Mouse (Mus musculus) ZHBTc4 (cell line): ENCODE results near the gene Rasgrp3.

ENCODE experiments used
- DNase-seq: peaks from one replicate; pipeline ENCODE4 v3.0.0-alpha.2; 2011; ENCODE audit warnings: low read depth, low spot score

Rasgrp3 gene

DNA sequence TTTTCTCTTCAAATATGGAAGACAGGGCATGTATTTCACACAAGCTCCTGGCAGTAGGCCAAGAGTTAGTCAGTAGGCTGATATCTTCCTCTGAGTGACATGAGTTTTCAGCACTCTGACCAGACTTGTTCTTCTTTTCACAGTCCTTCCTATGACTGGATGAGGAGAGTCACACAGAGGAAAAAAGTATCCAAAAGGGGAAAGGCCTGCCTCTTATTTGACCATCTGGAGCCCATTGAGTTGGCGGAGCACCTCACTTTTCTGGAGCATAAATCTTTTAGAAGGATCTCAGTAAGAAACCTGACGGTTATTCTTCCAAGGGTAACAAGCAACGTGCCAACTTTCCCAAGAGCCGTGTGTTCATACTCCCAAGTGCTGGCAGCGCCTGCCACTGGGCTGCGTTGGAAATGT, 62.5 kb downstream of the Rasgrp3 start:
- DNase-seq, result no peak

DNA sequence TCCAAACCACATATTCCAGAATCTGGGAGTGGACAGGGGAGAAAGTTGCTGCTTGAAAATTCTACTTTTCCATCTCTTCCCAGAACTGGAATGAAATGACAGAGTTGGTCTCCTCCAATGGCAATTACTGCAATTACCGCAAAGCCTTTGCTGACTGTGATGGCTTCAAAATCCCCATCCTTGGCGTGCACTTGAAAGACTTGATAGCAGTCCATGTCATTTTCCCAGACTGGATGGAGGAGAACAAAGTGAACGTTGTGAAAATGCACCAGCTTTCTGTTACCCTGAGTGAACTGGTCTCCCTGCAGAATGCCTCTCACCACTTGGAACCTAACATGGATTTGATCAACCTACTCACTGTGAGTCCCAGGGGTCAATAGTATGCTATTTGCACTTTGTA, 67.3 kb downstream of the Rasgrp3 start:
- no peak for DNase-seq

DNA sequence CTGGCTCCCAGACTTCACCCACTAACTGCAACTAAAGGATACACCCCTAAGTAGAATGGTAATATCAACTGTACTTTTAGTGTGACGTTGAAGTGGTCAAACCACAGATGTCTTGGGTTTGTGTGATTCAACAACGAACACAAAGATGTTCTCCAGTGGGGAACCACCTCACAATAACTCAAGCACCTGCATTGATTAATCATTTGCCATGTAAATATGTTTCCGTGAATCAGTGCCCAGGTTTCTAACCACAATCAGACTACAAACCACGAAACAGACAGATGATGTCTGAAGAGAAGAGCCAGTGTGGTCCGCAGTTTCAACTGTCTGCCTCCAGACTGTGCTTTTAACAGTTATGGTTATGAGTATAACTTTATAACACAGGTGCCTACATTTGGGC, 69.4 kb downstream of the Rasgrp3 start:
- DNase-seq, result no peak

DNA sequence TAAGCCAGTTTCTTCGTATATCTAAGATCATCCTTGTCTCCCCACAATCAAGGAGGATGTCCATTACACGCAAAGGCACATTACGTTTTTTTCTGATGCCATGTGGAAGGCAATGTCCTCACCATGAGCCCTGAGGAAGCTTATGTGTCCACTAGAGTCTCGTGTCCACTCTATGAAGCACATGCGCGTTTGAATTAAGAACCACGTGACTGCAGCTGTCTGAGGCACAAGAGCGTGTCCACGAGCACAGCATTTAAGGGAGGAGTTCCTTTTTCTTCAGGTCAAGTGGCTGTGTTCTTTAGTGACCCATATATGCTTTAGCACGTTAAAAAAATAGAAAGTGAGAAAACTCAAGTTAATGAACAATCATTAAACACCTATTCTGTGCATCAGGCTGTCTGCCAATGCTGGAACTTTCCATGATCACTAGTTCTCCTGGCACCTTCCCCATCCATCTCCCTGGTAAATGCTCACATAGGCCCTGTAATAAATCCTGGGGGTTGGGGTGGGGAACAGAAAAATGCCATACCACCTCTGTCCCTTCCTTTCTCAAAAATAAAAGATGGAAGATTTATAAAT, 70.5 kb downstream of the Rasgrp3 start:
- DNase-seq, result no peak

DNA sequence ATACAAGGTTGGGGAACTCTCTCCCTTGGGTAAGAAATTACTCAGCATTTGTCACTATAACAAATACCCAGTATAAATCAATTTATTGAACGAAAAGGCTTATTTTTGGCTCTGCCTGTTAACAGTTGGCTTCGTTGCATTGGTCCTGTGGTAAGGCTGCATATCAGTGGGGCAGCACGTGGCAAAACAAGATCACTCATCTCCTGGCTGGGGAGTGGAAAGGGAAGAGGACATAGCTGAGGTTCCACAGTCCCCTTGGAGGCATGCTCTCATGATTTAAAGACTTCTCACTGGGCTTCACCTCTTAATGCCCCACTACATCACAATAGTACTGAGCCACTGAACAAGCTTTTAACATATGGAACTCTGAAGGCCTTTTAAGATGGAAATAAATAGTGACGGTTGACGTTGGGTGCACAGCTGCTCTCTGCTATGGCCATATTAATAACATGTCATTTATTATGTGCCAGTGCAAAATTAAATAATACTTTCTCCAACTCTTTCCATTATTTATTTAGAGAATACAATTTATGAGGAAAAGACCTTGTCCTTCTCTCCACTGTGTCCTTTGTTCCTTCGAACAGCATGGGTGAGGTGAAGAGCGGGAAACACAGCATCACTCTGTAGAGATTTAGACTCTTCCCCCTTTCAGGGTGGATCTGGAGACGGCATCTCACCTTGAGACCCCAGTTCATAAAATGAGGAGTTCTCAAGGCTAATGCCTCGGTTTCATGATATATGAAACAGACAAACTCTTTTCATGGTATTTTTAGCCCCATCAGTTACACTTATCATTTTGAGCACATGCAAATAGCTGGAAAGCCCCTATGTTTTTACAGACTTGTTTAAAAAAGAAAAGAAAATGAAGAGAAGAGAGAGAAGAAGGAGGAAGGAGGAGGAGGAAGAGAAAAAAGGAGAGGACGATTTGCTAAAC, 71.3 kb downstream of the Rasgrp3 start:
- DNase-seq, result no peak

DNA sequence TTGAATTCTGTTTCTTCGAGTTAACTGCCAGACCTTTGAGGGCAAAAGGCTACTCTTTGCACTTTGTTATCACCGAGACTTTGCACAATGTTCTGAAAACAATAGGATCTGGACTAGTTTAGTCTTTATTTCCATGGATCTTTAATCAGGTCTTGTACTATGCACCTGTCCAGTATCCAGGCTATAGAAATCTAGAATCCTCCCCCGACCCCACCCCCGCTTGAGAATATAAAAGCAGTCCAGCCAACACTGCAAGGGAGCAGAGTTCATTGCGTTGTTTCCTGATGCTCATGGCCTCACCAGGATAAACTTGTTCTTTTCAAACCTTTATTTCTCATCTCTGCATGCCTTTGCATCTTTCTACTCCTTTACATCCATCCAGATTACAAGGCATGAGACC, 73.6 kb downstream of the Rasgrp3 start:
- DNase-seq, result no peak

DNA sequence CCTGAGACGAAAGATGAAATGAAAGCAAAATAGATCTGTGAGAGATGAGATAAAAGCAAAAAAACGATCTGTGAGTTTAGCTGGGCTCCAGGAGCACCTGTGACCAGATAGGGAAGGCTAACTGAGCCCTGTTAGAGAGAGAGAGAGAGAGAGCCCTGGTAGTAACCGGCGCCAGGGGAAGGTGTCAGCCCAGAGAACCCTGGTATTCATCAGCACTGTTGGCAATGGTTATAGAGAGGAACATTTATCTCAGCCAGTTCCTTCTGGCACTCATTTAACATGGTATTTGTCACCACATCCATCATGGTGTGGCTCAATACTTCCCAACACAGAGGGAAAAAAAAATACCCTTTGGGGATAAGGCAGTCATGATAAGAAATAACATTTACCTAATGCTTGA, 80.9 kb downstream of the Rasgrp3 start:
- DNase-seq, result no peak

DNA sequence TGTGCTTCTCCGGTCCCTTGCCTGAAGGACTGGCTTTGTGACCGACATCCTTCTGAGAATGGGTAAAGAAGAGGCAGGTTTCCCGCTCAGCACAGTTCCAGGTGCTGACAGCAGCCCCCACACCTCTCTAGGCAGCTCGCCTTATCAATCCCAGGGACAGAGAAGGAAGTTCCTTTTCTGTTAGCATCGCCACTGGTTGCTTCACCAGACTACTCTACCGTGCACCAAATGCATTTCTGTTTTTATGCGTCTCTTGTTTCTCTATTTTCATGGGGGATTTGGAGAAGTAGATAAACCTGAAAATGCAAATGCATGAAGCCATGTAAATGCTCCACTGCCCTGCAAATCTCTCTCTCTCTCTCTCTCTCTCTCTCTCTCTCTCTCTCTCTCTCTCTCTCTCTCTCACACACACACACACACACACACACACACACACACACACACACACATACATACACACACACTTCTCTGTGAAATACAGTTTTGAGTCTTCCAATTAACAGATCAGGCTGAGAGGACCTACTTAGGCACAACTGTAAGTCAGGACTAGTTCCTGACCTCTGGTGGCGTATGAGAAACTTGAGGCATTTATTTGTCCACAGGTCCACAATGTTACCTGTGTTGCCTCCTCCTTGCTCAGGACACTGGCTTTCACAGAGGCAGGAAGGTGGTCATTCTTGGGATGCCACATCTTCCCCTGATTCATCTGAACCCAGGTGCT, 82.6 kb downstream of the Rasgrp3 start:
- no peak for DNase-seq

DNA sequence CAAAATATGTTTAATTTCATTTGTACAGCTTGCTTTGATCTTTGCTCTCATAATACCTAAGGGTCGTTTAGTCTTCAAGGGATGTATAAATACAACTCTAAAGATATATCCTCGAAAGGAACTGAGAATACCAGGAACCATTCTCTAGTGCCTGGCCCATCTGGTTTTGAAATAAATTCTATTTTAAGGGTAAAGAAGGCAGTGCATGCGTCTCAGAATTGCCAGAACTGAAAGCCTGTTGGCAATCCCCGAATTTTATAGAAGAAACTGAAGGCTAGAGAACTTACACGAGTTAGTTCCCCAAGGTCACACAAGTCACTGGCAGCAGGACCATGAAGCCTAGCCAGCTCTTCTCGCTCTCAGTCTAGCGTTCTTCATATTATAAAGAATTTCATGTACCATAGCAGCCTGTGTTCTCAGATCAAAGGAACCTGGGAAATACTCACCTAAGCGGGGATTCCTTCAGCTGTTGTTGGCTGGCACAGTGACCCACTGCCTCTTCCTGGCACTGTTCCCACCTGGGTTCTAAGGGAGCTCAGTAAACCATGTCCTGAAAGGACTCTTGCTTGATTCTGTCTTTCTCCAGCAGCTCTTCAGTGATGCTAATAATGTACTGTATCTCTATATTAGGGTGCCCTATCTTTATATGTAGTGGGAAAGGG, 83.7 kb downstream of the Rasgrp3 start:
- DNase-seq, result no peak

DNA sequence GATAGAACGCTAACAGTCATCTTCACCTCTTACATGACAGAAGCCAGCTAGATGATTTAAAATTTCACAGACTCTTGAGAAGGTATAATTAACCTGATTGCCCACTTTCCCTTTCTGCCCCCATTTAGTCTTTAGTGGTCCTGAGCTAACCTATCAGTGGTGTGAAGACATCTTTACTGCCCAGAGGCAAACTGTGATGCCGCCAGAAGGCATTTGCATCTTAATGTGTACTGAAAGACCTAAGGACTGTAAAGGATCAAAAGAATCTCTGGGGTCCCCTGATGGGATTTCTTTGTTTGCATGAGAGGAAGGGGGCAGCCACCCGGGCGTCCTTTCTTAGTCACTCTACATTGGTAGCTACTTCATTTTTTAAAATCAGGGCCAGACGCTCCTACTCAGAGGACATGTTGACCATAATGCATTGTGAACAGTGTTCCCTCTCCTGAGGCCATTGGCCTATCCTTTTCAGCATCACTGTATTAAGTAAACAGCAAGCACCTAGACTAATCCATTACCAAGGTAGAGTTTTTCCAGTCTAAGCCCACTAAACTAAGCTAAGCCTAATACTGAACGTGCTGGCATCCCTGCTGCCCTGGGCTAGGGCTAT, 85.6 kb downstream of the Rasgrp3 start:
- DNase-seq, result peak; percentile 2

DNA sequence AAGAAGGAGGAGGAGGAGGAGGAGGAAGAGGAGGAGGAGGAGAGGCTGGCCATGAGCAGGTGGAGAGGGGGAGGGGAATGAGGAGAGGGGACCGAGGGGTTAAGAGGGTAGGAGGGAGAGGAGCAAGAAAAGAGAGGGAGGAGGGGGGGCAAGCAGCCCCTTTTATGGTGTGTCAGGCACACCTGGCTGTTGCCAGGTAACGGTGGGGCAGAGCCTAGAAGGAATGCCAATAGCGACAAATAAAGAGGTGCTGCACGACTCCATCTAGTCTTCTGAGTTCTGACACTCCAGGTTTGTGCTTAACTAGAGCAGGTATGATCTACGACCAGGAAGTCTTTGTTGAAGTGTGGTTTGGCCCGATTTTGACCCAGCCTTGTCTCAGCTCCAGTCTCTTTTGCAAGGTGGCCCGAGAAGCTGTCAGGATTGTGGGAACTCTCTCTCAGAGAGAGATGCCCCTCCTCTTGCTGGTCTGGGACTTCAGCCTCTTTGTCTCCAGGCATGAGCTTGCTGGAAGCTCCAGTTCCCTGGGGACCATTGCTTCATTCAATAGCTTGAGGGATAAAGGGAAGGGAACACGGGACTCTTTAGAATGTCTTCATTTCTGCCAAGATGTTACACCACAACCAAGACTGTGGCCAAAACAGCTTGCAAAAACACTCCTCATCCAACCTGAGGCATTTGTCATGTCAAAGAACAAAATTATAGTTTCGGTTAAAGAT, 86.8 kb downstream of the Rasgrp3 start:
- DNase-seq, result no peak

DNA sequence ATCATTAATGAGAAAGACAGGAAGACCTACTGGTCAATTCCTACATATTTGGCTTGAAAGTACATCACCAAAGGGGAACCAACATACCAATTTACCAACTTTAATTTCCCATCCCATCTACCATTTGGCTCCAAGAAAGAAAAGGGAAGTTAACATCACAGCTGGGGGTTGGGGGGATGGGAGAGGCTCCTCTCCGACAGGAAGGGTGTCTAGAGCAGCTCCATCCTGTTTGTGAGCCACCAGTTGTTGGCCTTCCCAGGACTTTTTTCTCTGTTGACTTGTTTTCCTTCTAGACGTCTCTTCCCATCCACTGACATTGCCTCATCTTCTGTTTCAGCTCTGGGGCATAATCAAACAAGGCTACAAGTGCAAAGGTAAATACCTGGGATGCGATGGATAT, 88.1 kb downstream of the Rasgrp3 start:
- DNase-seq, result no peak

DNA sequence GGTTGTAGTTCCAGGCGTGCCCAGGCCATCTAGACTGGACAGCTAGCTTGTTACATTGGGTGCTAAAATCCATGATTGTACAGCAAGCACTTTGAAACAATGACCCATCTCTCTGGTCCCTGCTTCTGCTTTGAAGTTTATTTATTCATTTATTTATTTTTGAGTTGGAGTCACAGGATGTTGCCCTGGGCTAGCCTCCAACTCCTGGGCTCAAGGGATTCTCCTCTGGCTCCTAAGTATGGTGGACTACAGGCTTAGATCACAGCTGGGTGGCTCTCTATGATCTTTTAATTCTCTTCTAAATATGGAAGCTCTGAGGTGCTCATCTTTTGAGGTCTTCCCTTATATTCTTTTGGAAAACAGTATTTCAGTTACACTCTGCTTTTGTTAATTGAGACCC, 90.7 kb downstream of the Rasgrp3 start:
- DNase-seq, result no peak

DNA sequence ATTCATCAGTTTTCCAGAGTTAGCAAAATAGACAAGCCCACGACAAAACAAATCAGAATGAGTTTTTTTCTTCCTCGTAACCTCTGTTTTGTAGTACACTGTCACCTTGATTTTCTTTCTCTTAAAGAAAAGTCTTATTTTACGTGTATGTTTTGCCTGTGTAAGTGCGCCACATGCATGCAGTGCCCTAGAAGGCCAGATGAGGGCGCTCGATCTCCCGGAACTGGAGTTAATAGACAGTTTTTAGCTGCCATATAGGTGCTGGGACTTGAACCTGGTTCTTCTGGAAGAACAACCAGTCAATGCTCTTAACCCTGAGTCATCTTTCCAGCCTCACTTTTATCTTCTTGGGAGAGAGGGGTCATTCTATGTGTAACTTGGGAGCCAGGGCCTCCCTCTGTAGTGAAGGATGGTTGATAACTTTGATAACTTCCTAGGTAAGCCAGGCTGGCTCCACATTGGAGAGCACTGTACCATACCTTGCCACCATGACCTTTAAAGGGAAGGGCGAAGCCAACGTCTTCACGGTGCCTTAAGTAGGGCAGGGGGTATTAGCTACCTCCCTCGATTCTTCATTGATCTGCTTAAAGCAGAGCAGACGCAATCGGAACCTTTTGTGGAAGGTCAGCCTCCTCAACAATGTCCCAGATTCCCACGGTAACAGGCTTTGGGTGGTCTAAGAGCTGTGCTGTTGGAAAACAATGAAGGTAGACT, 93.7 kb downstream of the Rasgrp3 start:
- peak; percentile 23 for DNase-seq

DNA sequence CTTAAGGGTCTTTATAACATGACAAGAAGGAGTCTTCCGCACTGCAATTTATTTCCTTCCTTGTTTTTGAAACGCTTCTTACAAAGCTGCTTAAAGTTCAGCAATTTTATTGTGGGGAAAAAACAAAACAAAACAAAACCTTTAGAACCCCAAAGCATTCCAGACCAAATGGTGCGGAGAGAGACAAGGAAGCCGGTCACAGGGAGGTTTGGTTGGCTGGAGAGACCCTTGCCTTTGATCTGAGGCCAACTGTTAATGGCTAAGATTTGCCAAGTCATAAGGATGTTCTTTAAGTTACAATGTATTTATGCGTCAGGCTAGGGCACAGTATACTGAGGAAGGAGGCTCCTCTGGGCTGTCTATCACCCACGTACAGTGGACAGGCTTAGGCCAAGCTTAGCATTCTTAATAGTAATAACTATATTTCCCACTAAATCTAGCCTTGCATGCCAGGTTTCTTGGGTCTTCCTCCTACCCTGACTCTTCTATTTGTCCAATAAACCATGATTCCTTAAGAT, 96.8 kb downstream of the Rasgrp3 start:
- DNase-seq, result no peak

DNA sequence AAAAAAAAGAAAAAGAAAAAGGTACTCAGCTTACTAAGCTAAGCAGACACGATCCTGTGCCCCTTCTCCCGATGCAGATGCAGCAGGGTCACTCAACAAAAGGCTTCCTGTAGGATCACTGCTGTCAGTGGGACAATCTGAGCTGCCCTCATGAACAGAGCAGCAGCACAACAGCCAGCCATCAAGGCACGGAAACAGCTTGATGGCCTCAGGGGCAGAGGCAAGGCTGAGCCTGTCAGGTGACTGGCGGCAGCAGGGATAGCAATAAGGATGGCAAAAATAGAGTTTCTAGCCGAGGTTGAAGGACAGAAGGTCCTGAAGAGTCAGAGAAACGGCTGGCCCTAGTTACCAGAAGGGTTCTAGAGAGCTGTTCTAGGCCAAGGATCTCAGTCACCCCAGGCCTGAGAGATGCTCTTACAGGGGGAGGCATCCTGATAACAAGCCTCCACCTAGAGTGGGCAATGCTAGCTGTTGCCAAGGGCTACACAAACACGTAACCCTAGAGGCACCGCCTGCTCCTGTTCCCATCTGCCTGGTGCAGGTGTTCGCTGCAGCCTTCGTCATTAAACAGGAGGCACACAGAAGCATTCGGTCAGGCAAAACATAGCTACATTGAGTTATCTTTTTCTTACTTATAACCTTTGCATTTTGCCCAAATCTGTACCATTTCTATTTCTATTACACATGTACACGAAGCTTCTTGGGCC, 98.8 kb downstream of the Rasgrp3 start:
- peak; percentile 39 for DNase-seq

DNA sequence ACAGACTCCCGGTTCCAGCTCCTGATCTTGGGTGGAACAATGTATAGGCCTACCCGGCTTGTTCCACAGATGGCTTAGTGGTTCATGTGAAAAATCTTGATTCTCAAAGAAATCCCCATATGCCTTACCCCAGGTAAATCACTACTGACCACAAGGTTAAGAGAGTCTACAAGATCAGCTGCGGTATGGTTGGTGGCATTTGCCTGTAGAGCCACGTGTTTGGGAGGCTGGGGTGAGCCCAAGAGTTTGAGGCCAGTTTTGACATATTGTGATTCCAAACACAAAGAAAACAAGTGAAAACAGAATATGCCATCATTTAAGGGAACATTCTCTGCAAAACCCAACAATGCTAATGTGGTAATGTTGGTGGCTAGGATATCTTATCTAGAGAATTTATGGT, 99.9 kb downstream of the Rasgrp3 start:
- DNase-seq, result no peak

DNA sequence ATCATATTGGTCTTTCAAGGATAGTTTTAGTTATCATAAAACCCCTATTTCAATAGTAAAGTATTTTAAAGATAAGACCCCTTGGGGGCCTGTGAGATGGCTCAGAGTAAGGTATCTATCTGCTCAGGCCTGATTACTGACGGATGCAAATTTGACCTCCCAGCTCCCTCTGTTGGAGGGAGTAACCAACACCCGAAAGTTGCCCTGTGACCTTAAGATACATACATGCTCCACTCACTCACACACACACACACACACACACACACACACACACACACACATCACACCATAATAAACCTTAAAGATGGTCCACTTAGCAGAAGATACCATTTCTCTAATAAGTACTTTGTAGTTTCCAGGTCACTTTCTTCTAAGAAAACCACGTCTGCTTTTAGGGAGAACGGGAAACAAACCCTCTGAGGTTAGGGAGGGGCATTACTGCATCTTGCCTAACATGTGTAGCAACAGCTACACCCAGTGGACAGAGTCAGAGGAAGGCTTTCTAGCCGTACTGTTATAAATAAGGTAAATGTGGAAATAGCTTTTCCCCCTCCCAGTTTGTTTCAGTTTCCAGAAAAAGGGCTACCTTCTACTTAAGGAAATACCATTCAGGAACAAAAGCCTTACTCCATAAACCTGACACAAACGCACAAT, 100.8 kb downstream of the Rasgrp3 start:
- peak; percentile 32 for DNase-seq

DNA sequence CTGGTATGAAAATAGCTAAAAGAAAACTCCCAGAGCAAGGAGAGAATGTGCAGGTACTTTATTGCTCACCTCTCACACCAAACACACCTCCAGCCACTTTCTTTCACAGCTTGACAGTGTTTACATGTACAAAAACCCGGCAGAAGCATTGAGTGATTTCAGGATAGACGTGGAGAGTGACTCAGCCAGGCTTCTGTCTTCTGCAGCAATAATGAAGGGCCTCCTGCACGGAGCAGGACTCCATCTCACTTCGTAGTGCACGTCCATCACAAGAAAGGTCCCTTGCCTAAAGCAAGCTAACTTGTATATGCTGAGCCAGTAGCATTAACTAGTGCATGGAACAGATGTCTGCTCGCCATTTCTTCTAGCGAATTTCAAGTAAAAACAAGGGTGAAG, 101.4 kb downstream of the Rasgrp3 start:
- no peak for DNase-seq
